Mouse (Mus musculus) hematopoietic multipotent progenitor cell, adult 10-12 weeks (in vitro differentiated cells): ENCODE results near the gene Ubqln1. TPM values are rescaled to one million over a fixed set of nuclear protein-coding genes. Genes with fewer than 3 reads are reported as not detected.

ENCODE experiments used
- polyA plus RNA-seq: library from polyadenylated mRNA; stranded (reverse); fragments of >175 nt; gene quantifications from 2 replicates; pipeline ENCODE4 v1.2.3, GENCODE M21; 2012; ENCODE audit warnings: low replicate concordance

The Ubqln1 gene
- polyA plus RNA-seq, result 60.1 and 67.2 TPM in 2 replicates

DNA sequence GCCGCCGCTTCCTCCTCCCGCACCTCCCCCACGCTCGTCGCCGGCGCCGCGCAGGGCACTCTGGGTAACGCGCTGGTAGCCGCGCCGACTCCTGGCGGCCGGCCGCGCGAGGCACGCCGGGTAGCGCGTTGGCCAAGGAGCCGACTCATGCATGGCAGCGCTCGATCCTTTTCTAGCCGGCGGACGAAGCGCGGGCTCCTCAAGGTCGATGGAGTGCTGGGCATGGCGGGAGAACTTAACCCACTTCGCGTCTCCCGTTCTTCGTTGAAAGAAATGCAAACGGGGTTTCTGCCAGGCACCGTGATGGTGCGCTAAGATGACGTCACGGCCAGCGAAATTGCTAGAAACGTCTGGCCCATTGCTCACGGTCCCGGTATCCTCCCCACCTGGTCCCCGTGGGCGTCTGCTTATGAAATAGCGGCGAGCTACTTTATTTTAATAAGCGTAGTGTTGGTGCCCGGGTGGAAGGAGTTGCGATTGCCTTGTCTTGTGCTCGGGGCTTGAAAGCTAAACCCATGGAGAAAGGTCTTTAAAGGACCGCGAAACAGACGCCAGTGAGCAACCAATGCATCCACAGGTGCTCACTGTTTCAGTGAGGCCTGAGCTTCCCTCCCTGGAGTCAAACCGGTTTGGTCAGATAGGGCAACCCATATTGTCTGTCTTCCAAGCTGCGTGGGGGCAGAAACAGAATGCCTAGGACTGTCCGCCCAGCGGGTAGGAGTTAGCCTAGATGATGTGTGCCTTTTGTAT, at the start of gene Ubqln1:
Gene Ubqln1, minus strand, starts transcription at position 62 of the 750 bp plus-strand sequence.

GRCm38 (mm10) chr13:58157447-58158098, 57.9 kb downstream of the Ubqln1 start, which contains the start of gene Idnk:
Idnk (plus strand) TSS chr13:58157649.

GRCm38 (mm10) chr13:58128396-58128767, 87.1 kb downstream of the Ubqln1 start, which contains the start of gene Hnrnpa0:
Hnrnpa0 (minus strand) TSS chr13:58128556.

Other genes starting within 250 kb of the Ubqln1 start
- gene Klhl3, start 102.1 kb downstream of the Ubqln1 start, polyA plus RNA-seq, result 0.35 and 0.52 TPM in 2 replicates
- gene Hnrnpa0, start 87.1 kb downstream of the Ubqln1 start, polyA plus RNA-seq, result 228 and 585 TPM in 2 replicates
- gene Idnk, start 58.0 kb downstream of the Ubqln1 start, polyA plus RNA-seq, result 25.0 and 31.6 TPM in 2 replicates
- 2.3 and 3.6 TPM in 2 replicates for gene Gkap1, start 60.0 kb upstream of the Ubqln1 start, polyA plus RNA-seq
- not detected in 2 replicates for gene Kif27, start 143.5 kb upstream of the Ubqln1 start, polyA plus RNA-seq
- 14.5 and 27.5 TPM in 2 replicates for gene 2210016F16Rik, start 169.6 kb upstream of the Ubqln1 start, polyA plus RNA-seq
- 26.4 and 67.0 TPM in 2 replicates for gene Rmi1, start 186.6 kb upstream of the Ubqln1 start, polyA plus RNA-seq
- 571 and 581 TPM in 2 replicates for gene Hnrnpk, start 187.7 kb upstream of the Ubqln1 start, polyA plus RNA-seq